Mouse (Mus musculus) mouse trophoblast stem cell (cell line): Measurements from ENCODE around the gene Raf1.

ENCODE experiments used
- in situ Hi-C, 2 experiments: fragments of 300-500 bp; cut with MseI, MboI; formaldehyde crosslinking; loops; 2 replicates in 1 of 2; 3 replicates in 1 of 2; pipeline ENCODE4 v1.15.1; 2025

The Raf1 gene

DNA sequence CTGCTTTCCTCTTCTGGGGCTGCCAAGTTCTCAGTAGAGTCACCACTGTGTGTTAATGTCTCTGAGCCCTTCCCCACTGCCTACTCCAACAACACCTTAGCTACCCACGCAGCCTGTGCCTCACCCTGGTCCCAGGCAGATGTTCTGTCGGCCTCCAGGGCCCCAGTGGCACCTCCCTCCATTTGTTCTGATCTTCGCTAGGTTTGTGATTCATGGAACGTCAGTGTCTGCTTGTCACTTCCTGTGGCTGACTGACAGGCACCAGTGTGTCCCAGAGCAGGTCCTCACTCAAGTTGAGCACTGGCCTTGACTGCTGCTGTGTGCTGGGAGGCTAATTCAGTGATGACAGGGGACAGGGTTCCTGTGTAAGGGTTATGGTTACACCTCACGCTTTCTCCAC lies 99.0 kb downstream of the Raf1 start:
- in situ Hi-C loops, result no loop called here

DNA sequence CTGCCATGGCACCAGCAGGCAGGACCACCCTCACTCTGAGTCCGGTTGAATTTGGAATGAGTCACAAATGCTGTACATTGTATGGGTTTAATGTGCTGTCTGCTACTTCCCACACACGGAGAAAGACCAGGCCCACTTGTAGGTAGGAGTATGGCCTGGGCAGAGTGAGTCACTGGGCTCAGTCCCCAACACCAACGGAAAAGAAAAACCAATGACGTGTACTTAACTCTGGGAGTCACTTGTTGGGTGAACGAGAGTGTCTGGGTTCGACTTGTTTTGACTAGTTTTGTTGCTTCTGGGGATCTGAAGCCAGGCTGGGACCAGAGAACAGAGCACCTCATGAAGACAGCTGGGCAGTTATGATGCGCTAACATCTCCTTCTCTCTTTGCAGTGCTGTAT lies 102.3 kb downstream of the Raf1 start:
- in situ Hi-C loops, result no loop called here
